Mouse (Mus musculus) heart, postnatal 14 days (tissue): Measurements from ENCODE around the gene BC100530. TPM values are rescaled to one million over a fixed set of nuclear protein-coding genes. Genes with fewer than 3 reads are reported as not detected.
"Not testable (repeated sequence)": the region's sequence is repeated elsewhere in the genome, so short reads cannot be mapped to it uniquely, and the experiment has no call there.

Source experiments
- DNase-seq, 2 experiments: peaks; one replicate each; pipeline ENCODE4 v3.0.0; 2021 to 2022
- intact Hi-C: fragments of 180-260 bp; cut with DNase I; formaldehyde crosslinking; loops from one replicate; pipeline ENCODE4 v1.15.1; 2025
- long read RNA-seq, 2 experiments: library from polyadenylated mRNA; stranded (forward); transcript quantifications; one replicate each; pipeline ENCODE4 v2.0.0; 2021
- total RNA-seq, 2 experiments: library from RNA; stranded (reverse); gene quantifications; 2 replicates each; pipeline ENCODE4 v1.2.3; 2021

BC100530 gene
- not detected for total RNA-seq
- long read RNA-seq, experiment 1: 0 reads
- long read RNA-seq, experiment 2: 0 reads

- intact Hi-C loops, DNase-seq: not testable (repeated sequence)
Observed at GRCm38 (mm10) chr16:36367648-36368047, at the start of gene BC100530. Gene BC100530 (minus strand): TSS chr16:36367748.

GRCm38 (mm10) chr16:36408357-36408756 is 40.8 kb upstream of the BC100530 start, which contains the start of gene Stfa2:
Gene Stfa2 (minus strand): TSS chr16:36408457.
- intact Hi-C loops: no loop called here
- no peak for DNase-seq

- no peak for DNase-seq
- intact Hi-C loops: no loop called here
Observed at GRCm38 (mm10) chr16:36389060-36389459, 21.5 kb upstream of the BC100530 start.

- intact Hi-C loops: no loop called here
- DNase-seq: no peak
Observed at GRCm38 (mm10) chr16:36337171-36337570, 30.4 kb downstream of the BC100530 start.

GRCm38 (mm10) chr16:36334232-36334631 is 33.3 kb downstream of the BC100530 start, which contains the start of gene BC117090:
Gene BC117090 (minus strand): TSS chr16:36334332.
- intact Hi-C loops: no loop called here

GRCm38 (mm10) chr16:36319286-36319685 is 48.3 kb downstream of the BC100530 start:
- intact Hi-C loops: no loop called here
- DNase-seq: no peak

More at GRCm38 (mm10) chr16:36334232-36334631, 33.3 kb downstream of the BC100530 start, which contains the start of gene BC117090:
- DNase-seq: no peak

- intact Hi-C loops, DNase-seq: not testable (repeated sequence)
Observed at GRCm38 (mm10) chr16:36316111-36316510, 51.4 kb downstream of the BC100530 start.

Other genes with a start within 250 kb of the BC100530 start
- gene Csta1, start 236.5 kb downstream of the BC100530 start, total RNA-seq: not detected
- not detected for gene Stfa2l1, start 210.9 kb downstream of the BC100530 start, total RNA-seq
- not detected for gene Gm5483, start 183.5 kb downstream of the BC100530 start, total RNA-seq
- not detected for gene Gm5416, start 157.3 kb downstream of the BC100530 start, total RNA-seq
- gene 2010005H15Rik, start 146.3 kb downstream of the BC100530 start, total RNA-seq: not detected
- not detected for gene Stfa1, start 90.8 kb downstream of the BC100530 start, total RNA-seq
- gene BC117090, start 33.4 kb downstream of the BC100530 start, total RNA-seq: not detected
- not detected for gene Stfa2, start 40.7 kb upstream of the BC100530 start, total RNA-seq
- gene Stfa3, start 87.6 kb upstream of the BC100530 start, total RNA-seq: not detected
- not detected for gene Casr, start 194.4 kb upstream of the BC100530 start, total RNA-seq